Mouse (Mus musculus) adipocyte (in vitro differentiated cells): ENCODE results near the gene Olfml2b.

ENCODE experiments used
- DNase-seq: peaks from one replicate; pipeline ENCODE4 v3.0.0-alpha.2; 2016; ENCODE audit warnings: low spot score

Olfml2b gene

GRCm38 (mm10) chr1:170695326-170695725 is 51.0 kb downstream of the Olfml2b start:
- DNase-seq: no peak

- DNase-seq: peak; percentile 62
These were observed 52.7 kb downstream of the Olfml2b start for GRCm38 (mm10) chr1:170696996-170697395.

GRCm38 (mm10) chr1:170697771-170698356 is 53.5 kb downstream of the Olfml2b start:
- DNase-seq: peak; percentile 51

DNA sequence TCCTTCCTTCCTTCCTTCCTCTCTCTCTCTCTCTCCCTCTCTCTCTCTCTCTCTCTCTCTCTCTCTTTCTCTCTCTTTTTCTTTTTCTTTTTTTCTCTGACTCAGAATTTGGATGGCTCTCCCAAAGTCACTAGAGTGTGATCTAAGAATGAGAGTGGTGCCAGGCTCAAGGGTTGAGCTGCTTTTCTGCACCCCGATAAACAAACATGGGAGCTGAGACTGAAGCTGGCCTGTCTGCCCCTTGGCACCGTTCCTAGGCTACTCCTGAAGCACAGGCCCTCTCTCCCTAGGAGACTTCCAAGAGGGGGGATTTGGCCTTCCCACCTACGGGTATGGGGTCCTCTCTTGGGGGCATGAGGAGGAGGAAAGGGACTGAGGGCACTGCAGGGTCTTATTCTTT is 54.4 kb downstream of the Olfml2b start:
- peak; percentile 57 for DNase-seq

GRCm38 (mm10) chr1:170699553-170699952 is 55.2 kb downstream of the Olfml2b start:
- peak; percentile 55 for DNase-seq

DNA sequence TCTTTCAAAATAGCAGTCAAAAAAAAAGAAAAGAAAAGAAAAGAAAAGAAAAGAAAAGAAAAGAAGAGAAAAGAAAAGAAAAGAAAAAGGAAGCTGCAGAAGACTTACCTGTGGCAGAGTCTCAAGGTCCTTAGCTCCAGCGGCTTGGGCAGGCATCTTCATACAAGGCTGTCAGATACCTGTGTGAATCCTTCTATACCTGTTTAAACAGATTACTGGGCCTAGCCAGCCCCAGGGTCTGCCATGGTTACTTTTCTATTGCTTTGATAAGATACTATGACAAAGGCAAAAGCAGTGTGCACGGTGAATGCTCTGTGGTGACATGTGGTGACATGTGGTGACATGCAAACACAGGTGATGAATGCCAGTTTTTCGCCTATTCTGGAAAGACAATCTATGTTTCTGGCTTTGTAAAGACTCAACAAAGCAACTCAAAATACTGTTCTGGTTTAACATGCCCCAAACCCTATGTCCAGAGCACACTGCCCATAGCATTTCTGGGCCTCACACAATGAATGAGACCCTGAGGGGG is 56.2 kb downstream of the Olfml2b start:
- DNase-seq: no peak

DNA sequence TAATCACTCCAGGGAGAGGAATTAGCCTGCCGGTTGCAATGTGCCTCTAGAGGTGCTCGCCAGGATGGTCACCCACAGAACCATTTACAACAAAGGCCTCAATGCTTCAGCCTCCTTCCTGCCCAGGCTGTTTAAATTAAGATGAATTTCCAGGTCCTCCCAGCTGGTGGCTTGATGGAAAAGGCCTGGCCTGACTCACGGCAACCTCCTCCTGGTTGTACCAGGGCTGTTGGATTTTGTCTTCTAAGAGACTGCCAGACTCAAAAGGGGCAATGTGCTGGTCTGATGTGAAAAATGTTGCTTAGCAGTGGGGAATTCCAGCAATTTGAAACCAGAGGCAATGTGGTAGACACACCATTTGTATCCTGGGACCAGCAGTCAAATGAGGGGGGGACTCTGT is 56.8 kb downstream of the Olfml2b start:
- DNase-seq: no peak

GRCm38 (mm10) chr1:170701582-170701981 is 57.2 kb downstream of the Olfml2b start:
- DNase-seq: peak; percentile 29

DNA sequence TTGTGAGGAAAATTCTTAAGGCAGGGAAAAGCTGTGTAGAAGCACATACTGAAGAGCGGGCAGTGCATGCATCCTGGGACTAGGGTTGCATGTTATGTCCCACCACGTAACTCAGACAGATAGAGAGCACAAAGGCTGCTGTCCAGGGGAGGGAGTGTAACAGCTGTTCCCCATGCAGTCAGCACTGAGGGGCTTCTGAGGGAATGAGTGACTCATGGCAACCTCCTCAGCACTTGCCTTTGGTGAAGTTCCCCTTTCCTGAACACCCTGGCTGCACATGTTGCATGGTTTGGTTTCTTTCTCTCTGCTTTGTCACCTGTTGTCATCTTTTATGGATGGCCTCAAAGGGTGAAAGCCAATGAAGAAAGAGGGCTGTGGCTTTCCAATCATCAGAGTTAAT is 57.9 kb downstream of the Olfml2b start:
- no peak for DNase-seq

DNA sequence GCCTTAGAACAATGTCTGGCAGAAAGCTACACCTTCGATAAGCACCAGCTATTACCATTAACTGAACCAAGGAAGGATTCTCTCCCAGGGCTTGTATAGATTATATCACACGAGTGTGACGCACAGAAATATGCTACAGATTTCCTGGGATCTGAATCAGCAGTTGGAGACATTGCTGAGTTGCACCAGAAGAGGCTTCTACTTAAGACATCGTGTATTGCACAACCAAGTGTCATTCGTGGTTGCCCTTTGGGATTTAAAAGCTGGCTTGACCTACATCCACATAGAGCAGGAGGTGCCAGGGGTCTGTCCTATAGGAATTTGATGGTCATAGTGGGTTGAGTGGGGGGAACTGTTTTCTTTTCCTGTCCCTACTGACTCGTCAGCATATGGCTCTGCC is 58.6 kb downstream of the Olfml2b start:
- peak; percentile 63 for DNase-seq

DNA sequence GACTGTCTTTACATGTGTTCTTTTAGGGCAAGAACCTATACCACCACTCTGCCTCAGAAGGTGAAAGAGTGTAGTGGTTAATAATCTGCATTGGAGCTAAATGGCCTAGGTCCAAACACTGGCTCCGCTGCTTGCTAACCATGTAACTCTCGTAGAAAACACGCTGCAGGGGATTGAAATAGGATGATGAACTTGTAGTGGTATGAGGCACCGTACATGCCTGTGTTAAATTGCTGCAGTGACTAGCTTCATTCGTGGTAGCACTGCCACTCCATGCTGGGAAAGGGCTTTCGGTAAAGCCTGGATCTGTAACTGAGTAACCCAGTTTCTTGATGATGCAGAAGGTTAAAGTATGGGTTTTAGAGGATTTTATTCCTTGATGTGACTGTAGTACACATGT is 59.8 kb downstream of the Olfml2b start:
- DNase-seq: no peak

GRCm38 (mm10) chr1:170704911-170705594 is 60.7 kb downstream of the Olfml2b start:
- no peak for DNase-seq

DNA sequence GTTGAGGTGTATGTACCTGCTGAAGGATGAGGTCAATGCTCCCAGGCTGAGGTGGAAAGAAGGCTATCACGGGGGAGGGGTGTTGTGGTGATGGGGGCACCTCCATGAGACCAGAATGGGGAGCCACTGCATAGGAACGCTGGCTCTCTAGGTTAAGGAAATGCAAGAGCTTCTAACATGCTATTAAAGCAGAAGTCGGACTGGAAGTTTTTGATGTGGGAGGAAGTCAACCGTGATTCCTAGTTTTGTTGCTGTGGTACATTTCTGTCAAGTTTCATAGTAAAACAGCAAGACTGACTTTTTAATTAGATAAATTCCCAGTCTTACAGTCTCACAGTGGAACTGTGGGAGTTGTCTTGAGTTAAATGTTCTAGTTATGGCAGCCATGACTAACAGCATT is 61.7 kb downstream of the Olfml2b start:
- no peak for DNase-seq

DNA sequence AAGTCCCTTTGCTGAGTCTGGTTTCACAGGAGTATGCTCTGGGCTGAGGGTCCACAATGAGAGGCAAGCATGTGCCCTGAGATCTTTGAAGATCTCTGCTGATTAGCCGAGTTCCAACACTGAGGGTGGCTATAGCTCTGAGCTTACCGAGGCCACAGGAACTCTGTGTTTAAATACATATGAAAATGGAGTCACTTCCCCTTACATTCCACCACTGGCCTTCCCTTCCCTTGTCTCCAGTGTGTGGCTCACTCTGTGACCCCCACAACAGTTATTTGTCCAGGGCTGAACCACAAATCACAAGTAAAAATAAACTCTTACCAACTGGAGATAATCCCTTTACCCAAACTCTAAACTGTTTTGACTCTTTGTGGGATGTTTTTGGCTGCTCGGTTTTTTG is 64.7 kb downstream of the Olfml2b start:
- DNase-seq: no peak

DNA sequence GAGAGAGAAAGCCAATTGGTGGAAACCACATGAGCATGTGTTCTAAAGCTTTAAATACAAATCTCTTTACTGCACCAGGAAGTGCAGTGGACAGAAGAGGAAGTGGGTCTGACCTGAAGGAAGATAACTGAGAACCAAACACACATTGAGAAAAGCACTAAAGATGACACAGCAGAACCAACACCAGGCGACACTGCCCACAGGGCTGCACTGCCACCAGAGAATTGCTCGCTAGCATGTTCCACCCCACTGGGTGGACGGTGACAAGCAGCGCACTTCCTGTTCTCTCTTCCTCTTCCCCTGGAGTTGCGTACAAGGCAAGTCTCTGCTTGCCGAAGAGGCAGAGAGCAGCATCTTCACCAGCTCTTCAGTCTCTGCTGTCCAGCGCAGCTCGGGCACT is 65.1 kb downstream of the Olfml2b start:
- DNase-seq: no peak

DNA sequence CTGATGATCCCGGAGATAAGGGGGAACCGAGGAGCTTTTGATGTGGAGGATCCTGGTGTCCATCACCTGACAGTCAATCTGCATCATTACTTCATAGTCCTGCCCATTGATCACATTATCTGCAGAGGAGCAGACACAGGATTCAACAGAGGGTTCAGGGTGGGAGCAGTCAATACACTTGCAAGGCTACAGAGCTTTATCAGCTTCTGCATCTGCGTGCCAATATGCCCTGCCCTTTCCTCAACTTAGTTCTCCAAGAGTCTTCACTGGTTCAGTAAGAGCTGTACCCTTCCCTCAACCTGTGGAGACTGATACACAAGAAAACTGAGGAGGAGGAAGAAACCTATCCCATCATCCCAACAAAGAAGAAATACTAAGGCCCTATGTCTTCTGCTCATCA is 65.6 kb downstream of the Olfml2b start:
- DNase-seq: no peak

DNA sequence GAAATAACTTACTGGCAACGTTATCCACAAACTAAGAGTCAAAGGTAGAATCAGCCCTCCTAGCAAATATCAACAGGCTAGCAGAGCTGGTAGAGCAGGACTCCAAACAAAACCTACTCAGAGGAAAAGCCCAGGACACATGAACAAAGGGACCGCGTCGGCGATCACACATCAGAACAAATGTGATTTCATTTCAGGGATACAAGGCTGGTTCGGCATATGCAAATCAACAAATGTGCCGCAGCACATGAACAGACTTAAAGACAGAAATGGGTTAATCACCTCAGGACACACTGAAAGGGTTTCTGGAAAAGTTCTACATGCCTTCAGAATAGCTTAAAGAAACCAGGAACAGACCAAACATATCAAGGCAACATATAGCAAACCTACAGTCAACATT is 67.4 kb downstream of the Olfml2b start:
- no peak for DNase-seq

DNA sequence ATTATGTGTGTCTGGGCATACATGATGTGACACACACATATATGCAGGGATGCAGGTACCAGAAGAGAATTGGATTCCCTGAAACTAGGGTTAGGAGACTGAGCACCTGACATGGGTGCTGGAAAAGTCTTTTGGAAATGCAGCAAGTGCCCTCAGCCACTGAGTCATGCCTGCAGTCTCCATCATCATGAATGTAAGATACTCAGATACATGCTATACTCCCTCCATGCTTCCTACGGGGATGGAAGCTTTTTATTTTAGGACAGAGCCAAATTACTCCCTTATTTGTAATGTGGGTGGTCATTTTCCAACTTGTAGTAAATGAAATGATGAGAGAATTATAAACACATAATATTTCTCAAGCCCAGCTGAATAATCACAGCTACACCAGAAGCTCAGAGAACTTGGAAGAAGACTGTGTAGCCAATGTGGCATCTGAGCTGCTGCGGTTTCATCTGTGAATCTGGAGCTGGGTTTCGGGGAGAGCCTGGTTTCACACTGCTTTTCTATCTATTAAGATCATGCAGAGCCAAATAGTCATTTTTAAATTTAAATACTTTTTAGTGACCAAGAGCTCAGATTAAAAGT is 73.0 kb downstream of the Olfml2b start:
- no peak for DNase-seq

DNA sequence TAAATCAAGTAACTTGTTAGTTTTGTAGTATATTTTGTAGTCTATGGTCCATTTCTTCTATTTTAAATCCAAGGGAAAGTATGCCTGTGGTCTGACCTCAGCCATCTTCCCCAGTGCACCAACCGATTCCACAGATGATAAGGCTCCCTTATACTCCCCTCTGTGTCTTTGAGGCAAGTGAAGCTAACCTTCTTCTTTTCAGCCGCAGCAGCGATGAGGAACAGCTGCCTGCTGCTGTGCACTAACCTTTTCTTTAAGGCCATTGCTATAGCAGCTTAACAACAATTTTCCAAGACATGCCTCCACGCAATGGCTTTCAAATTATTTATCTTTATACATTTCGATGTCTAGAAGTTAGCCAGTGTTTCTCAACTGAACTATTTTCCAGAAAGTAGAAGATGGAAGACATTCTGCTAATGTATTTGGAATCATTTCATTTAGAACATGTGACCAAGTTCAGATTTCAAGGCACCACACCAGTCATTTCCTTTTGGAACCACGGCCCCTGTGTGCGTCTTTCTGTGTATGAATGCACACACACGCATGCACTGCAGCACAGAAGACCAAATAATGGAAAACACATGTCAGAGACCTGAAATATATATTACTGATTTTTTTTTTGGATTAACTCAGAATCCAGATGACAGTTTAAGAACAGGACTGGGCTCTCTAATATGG is 73.9 kb downstream of the Olfml2b start:
- DNase-seq: no peak

GRCm38 (mm10) chr1:170721560-170721959 is 77.2 kb downstream of the Olfml2b start:
- DNase-seq: no peak

DNA sequence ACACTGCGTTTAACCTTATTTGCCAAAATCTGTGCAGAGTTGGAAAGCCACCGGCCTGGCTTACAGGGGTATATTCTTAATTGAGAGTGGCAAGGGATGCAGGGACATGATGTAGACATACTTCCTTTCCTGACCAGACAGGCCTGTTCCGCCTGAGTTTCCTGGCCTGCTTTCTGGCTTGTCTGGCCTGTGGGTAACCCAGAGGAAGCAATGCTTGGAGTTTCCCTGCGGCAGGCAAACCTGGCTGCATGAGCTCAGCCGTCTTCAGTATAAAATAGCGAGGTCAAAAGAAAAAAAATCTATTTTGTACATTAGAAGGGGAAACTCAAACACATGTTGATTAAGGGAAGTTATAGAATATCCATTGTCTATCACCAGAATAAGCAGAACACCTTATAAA is 84.2 kb downstream of the Olfml2b start:
- DNase-seq: no peak

- no peak for DNase-seq
These were observed 85.1 kb downstream of the Olfml2b start for GRCm38 (mm10) chr1:170729267-170729962.
